In the genomic region with DNA sequence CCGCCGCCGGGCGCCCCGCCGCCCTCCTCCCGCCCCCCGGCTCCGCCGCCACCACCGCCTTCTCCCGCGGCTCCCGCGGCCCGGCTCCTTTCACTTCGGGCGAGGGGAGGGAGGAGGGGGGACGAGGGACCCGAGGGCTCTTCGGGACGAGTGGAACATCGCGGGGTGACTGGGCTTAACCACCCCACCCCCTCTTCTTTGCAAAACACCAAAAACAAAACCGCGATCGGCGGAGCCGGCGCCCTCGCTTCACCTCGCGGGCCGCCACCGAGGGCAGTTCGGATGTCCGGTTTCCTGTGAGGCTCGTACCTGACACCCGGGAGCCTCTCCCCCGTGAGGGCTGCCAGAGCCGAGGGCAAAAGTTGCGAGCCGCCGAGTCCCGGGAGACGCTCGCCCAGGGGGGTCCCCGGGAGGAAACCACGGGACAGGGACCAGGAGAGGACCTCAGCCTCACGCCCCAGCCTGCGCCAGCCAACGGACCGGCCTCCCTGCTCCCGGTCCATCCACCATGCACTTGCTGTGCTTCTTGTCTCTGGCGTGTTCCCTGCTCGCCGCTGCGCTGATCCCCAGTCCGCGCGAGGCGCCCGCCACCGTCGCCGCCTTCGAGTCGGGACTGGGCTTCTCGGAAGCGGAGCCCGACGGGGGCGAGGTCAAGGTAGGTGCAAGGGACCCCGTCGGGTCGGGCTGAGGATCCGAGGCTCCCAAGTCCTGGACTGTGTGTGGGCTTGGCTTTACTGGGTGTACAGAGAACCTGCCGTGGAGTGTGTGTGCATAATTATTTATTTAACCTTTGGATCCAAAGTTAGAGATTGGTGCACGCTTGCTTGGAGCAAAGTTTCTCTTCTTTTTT, we compare ENCODE assay signal across 8 mouse cellular contexts. TPM values are rescaled to one million over a fixed set of nuclear protein-coding genes. Genes with fewer than 3 reads are reported as not detected.
DNase-seq lines count a peak whose midpoint lies in the region; ATAC-seq and TF ChIP-seq lines count a peak whose summit lies in the region.

A gene (plus strand): TSS at position 336 of the 850 bp plus-strand sequence.

- ATAC-seq in forebrain, embryonic 13.5 days: peak; percentile 74
- peak; percentile 74 for ATAC-seq in heart, postnatal 0 days (ENCODE audit: insufficient read depth, low read depth)

- H3K4me2 ChIP-seq in forebrain, embryonic 13.5 days: peak within 1 kb of the TSS; percentile 78
- H3K4me2 ChIP-seq in heart, postnatal 0 days (ENCODE audit: low read depth, low read length): peak within 1 kb of the TSS; percentile 72

- DNase-seq in brain, embryonic 14.5 days (ENCODE audit: low read depth): peak; percentile 73
- peak; percentile 14 for DNase-seq in heart, postnatal 0 days (ENCODE audit: low spot score)
- DNase-seq in layer of hippocampus, postnatal 10 days (ENCODE audit: low spot score in 2 of 2): peak; percentile 47 to 52
- DNase-seq in lung, postnatal 14 days: peak; percentile 49
- peak; percentile 41 for DNase-seq in ovary, postnatal 36 days (ENCODE audit: low spot score)
- DNase-seq in thymus, postnatal 36 days: peak; percentile 31 to 33

- TF ChIP-seq EP300 in heart, postnatal 0 days (IDR thresholded peaks at IDR 0.05; ENCODE audit: low read depth): no peak

- TF ChIP-seq CTCF in E14TG2a.4 (conservative IDR thresholded peaks at IDR 0.05; ENCODE audit: low read length): no peak
- no peak for TF ChIP-seq CTCF in brain, embryonic 14.5 days (IDR thresholded peaks at IDR 0.05; ENCODE audit: borderline replicate concordance, extremely low read depth, insufficient read depth, insufficient read length)
- TF ChIP-seq CTCF in heart, postnatal 0 days (IDR thresholded peaks at IDR 0.05; ENCODE audit: low read depth): no peak

- WGBS in forebrain, embryonic 13.5 days: under 1% methylated on average over 48 of the region's 79 CpGs
- under 1% methylated on average over 55 of the region's 79 CpGs for WGBS in heart, postnatal 0 days

- no peak for TF ChIP-seq POLR2A in brain, embryonic 14.5 days (IDR thresholded peaks at IDR 0.05; ENCODE audit: borderline replicate concordance, extremely low read depth, insufficient read depth, insufficient read length, poor library complexity, severe bottlenecking)

- H3K27me3 ChIP-seq in E14TG2a.4 (ENCODE audit: insufficient read depth, low read length): no peaks in the 10 kb centered on the region
- H3K27me3 ChIP-seq in forebrain, embryonic 13.5 days: no peaks in the 10 kb centered on the region
- no peaks in the 10 kb centered on the region for H3K27me3 ChIP-seq in heart, postnatal 0 days (ENCODE audit: control insufficient read depth, insufficient read depth, low read length)

- peak within 1 kb of the TSS; percentile 61 for H3K27ac ChIP-seq in forebrain, embryonic 13.5 days
- peak within 1 kb of the TSS; percentile 85 for H3K27ac ChIP-seq in heart, postnatal 0 days (ENCODE audit: low read depth)

- peaks cover 7% of the 10 kb centered on the region for H3K36me3 ChIP-seq in E14TG2a.4 (ENCODE audit: insufficient read depth, low read length)
- no peaks in the 10 kb centered on the region for H3K36me3 ChIP-seq in forebrain, embryonic 13.5 days (ENCODE audit: poor library complexity, severe bottlenecking)
- no peaks in the 10 kb centered on the region for H3K36me3 ChIP-seq in heart, postnatal 0 days (replicated peaks; ENCODE audit: control insufficient read depth, insufficient read depth, low read length)

- peaks cover 47% of the 10 kb centered on the region for H3K4me1 ChIP-seq in E14TG2a.4 (replicated peaks; ENCODE audit: low read depth, low read length)
- peaks cover 13% of the 10 kb centered on the region; the same call in 1 of the 2 replicates for H3K4me1 ChIP-seq in forebrain, embryonic 13.5 days
- H3K4me1 ChIP-seq in heart, postnatal 0 days (ENCODE audit: control insufficient read depth, insufficient read depth): no peaks in the 10 kb centered on the region

- peak within 1 kb of the TSS; percentile 91 for H3K4me3 ChIP-seq in E14TG2a.4 (replicated peaks; ENCODE audit: low read length)
- peak within 1 kb of the TSS; percentile 76 for H3K4me3 ChIP-seq in forebrain, embryonic 13.5 days
- peak within 1 kb of the TSS; percentile 82 for H3K4me3 ChIP-seq in heart, postnatal 0 days (ENCODE audit: low read depth, low read length)

- peak within 1 kb of the TSS; percentile 83 for H3K9ac ChIP-seq in forebrain, embryonic 13.5 days
- peak within 1 kb of the TSS; percentile 85 for H3K9ac ChIP-seq in heart, postnatal 0 days (replicated peaks; ENCODE audit: low read depth, low read length)

- H3K9me3 ChIP-seq in E14TG2a.4 (ENCODE audit: low read length): no peaks in the 10 kb centered on the region
- H3K9me3 ChIP-seq in forebrain, embryonic 13.5 days (replicated peaks): no peaks in the 10 kb centered on the region
- no peaks in the 10 kb centered on the region for H3K9me3 ChIP-seq in heart, postnatal 0 days (replicated peaks; ENCODE audit: control insufficient read depth, low read length)

RNA-seq across cellular contexts. Expression of the gene that starts here (rescaled TPM):
- polyA plus RNA-seq in brain, embryonic 14.5 days (2012; rRNA removed): 3.7 and 5.7 TPM in 2 replicates
- 2.8 and 3.3 TPM in 2 replicates for polyA plus RNA-seq in forebrain, embryonic 13.5 days (2015; fragmentation: Nextera tagmentation; extraction: Ambion mirVana)
- total RNA-seq in heart, postnatal 0 days (2014; rRNA removed; ENCODE audit: low replicate concordance): 10.5 and 13.8 TPM in 2 replicates
- 7.0 and 7.6 TPM in 2 replicates for polyA plus RNA-seq in heart, postnatal 0 days (2015; fragmentation: Nextera tagmentation; extraction: Ambion mirVana)
- total RNA-seq in layer of hippocampus, postnatal 10 days (2021): 1 to 10 TPM; 4.2 to 6.3 TPM

Comparison
In these comparisons a context has a peak if more than half of its experiments do, and no peak if none do; other contexts are left out.
1. Peak in every context shown above with its lines: DNase-seq, ATAC-seq, H3K4me3 ChIP-seq and H3K27ac ChIP-seq.
2. DNase-seq: peak in every context shown above with its lines; median percentile 73 in brain, embryonic 14.5 days; 50 in layer of hippocampus, postnatal 10 days; 49 in lung, postnatal 14 days; 41 in ovary, postnatal 36 days; 32 in thymus, postnatal 36 days; 14 in heart, postnatal 0 days.